Comparison of ENCODE assay signal across 19 mouse cellular contexts in genomic region chr6:87886721-87887120, GRCm38 (mm10). TPM values are rescaled to one million over a fixed set of nuclear protein-coding genes. Genes with fewer than 3 reads are reported as not detected.
A peak's percentile ranks its signal among the peaks of the same experiment; 100 is the strongest.
DNase-seq lines count a peak whose midpoint lies in the region; ATAC-seq and TF ChIP-seq lines count a peak whose summit lies in the region.
"Had no signal": no experiment of that assay in that cellular context is flagged by ENCODE, and none has a peak within 500 bp of the region (broad histone marks: within the 10 kb centered on the region; RNA-seq: fewer than 3 reads in every experiment).

No protein-coding gene starts in this region.

- H3K9ac ChIP-seq in liver, adult 2 months (ENCODE audit: low read depth, low read length): no peak overlapping the region; the same call in 1 of the 2 replicates
- no peak overlapping the region for H3K9ac ChIP-seq in liver, embryonic 13.5 days
- no peak overlapping the region for H3K9ac ChIP-seq in stomach, embryonic 16.5 days (ENCODE audit: low read length)
- H3K9ac ChIP-seq: embryonic facial prominence, embryonic 12.5 days; forebrain, embryonic 13.5 days; heart, embryonic 15.5 days; limb, embryonic 15.5 days had no signal

- H3K4me2 ChIP-seq in liver, embryonic 13.5 days: peak overlapping the region; percentile 15; the same call in 1 of the 2 replicates
- H3K4me2 ChIP-seq in stomach, embryonic 16.5 days (ENCODE audit: low read depth, low read length): no peak overlapping the region
- H3K4me2 ChIP-seq: midbrain, embryonic 11.5 days had no signal

- H3K4me1 ChIP-seq in liver, adult 2 months (ENCODE audit: control insufficient read depth, insufficient read depth, low read length): peaks cover 11% of the 10 kb centered on the region
- H3K4me1 ChIP-seq in liver, embryonic 13.5 days (replicated peaks): peaks cover 27% of the 10 kb centered on the region
- peaks cover 9% of the 10 kb centered on the region for H3K4me1 ChIP-seq in stomach, embryonic 16.5 days (ENCODE audit: control insufficient read depth, insufficient read depth, low read length)

- H3K36me3 ChIP-seq in liver, adult 2 months (ENCODE audit: control insufficient read depth, insufficient read depth, low read length): peaks cover 14% of the 10 kb centered on the region
- peaks cover 31% of the 10 kb centered on the region for H3K36me3 ChIP-seq in liver, embryonic 13.5 days
- H3K36me3 ChIP-seq in stomach, embryonic 16.5 days (ENCODE audit: control insufficient read depth, insufficient read depth, low read length): peaks cover 17% of the 10 kb centered on the region; the same call in 1 of the 2 replicates

- 22% methylated on average over 1 of the region's 1 CpGs for WGBS in liver, adult 2 months
- WGBS in liver, embryonic 13.5 days (ENCODE audit: insufficient replicate concordance): 74% methylated on average over 1 of the region's 1 CpGs
- 47% methylated on average over 1 of the region's 1 CpGs for WGBS in stomach, embryonic 16.5 days

- H3K79me2 ChIP-seq in liver, adult 2 months (ENCODE audit: control insufficient read depth, insufficient read depth, low read length): peaks cover 9% of the 10 kb centered on the region; the same call in 1 of the 2 replicates

- no peak for TF ChIP-seq POLR2A in liver, adult 2 months (IDR thresholded peaks at IDR 0.05; ENCODE audit: extremely low read depth, insufficient read depth, low read length)

- TF ChIP-seq CTCF in liver, adult 2 months (IDR thresholded peaks at IDR 0.05; ENCODE audit: low read depth, low read length): no peak

- peak overlapping the region; percentile 77 for H3K27ac ChIP-seq in liver, adult 2 months (replicated peaks; ENCODE audit: insufficient read depth, low read depth, low read length)
- H3K27ac ChIP-seq in liver, embryonic 13.5 days: peak overlapping the region; percentile 63
- H3K27ac ChIP-seq in stomach, embryonic 16.5 days (ENCODE audit: low read length): 0 out of 2 replicates have a peak overlapping the region, but pooled peaks have one; percentile 4
- H3K27ac ChIP-seq: embryonic facial prominence, embryonic 12.5 days; forebrain, embryonic 13.5 days; limb, embryonic 15.5 days had no signal

- H3K4me3 ChIP-seq in liver, adult 2 months (ENCODE audit: insufficient read depth, low read depth, low read length): no peak overlapping the region
- H3K4me3 ChIP-seq in liver, embryonic 13.5 days (replicated peaks): no peak overlapping the region
- no peak overlapping the region for H3K4me3 ChIP-seq in stomach, embryonic 16.5 days (replicated peaks; ENCODE audit: low read length)
- H3K4me3 ChIP-seq: heart, adult 2 months had no signal

- H3K27me3 ChIP-seq in liver, adult 2 months (ENCODE audit: control insufficient read depth, insufficient read depth, low read length): no peaks in the 10 kb centered on the region
- H3K27me3 ChIP-seq in liver, embryonic 13.5 days: no peaks in the 10 kb centered on the region
- H3K27me3 ChIP-seq in stomach, embryonic 16.5 days (ENCODE audit: control insufficient read depth, insufficient read depth, low read length): no peaks in the 10 kb centered on the region
- H3K27me3 ChIP-seq: embryonic facial prominence, embryonic 12.5 days; forebrain, embryonic 13.5 days; heart, embryonic 15.5 days; limb, embryonic 15.5 days had no signal

- H3K9me3 ChIP-seq in liver, embryonic 13.5 days (replicated peaks): no peaks in the 10 kb centered on the region
- H3K9me3 ChIP-seq in stomach, embryonic 16.5 days (replicated peaks; ENCODE audit: control insufficient read depth, low read length): no peaks in the 10 kb centered on the region
- H3K9me3 ChIP-seq: embryonic facial prominence, embryonic 12.5 days; forebrain, embryonic 13.5 days; heart, embryonic 15.5 days; limb, embryonic 15.5 days had no signal

- peak; percentile 94 for DNase-seq in liver, adult 2 months (ENCODE audit: extremely low read depth, low read depth, low spot score)
- DNase-seq in liver (no peak), adipocyte (ENCODE audit: low spot score) (peak; percentile 55)
- DNase-seq in liver, embryonic 13.5 days: no peak
- DNase-seq in right cerebral cortex, postnatal 14 days: no peak
- no peak for DNase-seq in thymus, adult 18-20 months
- DNase-seq: adrenal gland, adult 8-10 months; cerebellum, postnatal 10 days; gastrocnemius, postnatal 14 days; heart, adult 2 months; kidney, postnatal 10 days; right cerebral cortex, postnatal 4 days; thymus, adult 2 months had no signal

- no peak for ATAC-seq in liver, embryonic 13.5 days (ENCODE audit: low read depth)
- ATAC-seq in stomach, embryonic 16.5 days (ENCODE audit: insufficient read depth, low FRiP score): no peak

RNA-seq across cellular contexts. Expression of gene Copg1, which starts 0.9 kb away (rescaled TPM):
- total RNA-seq in liver, adult 2 months (2014; rRNA removed): 41.1 and 57.2 TPM in 2 replicates
- 19.5 and 21.5 TPM in 2 replicates for polyA plus RNA-seq in liver, adult 2 months (2012; rRNA removed)
- polyA plus RNA-seq in liver, embryonic 13.5 days (2015; fragmentation: Nextera tagmentation; extraction: Ambion mirVana): 56.9 and 66.9 TPM in 2 replicates
- 171 and 182 TPM in 2 replicates for polyA plus RNA-seq in stomach, embryonic 16.5 days (2015; fragmentation: Nextera tagmentation; extraction: Ambion mirVana)

RNA-seq across cellular contexts. Expression of gene Hmces, which starts 27.0 kb away (rescaled TPM):
- 6.5 and 7.9 TPM in 2 replicates for total RNA-seq in liver, adult 2 months (2014; rRNA removed)
- 6.3 and 9.6 TPM in 2 replicates for polyA plus RNA-seq in liver, adult 2 months (2012; rRNA removed)
- polyA plus RNA-seq in liver, embryonic 13.5 days (2015; fragmentation: Nextera tagmentation; extraction: Ambion mirVana): 23.1 and 24.9 TPM in 2 replicates
- 36.2 and 38.4 TPM in 2 replicates for polyA plus RNA-seq in stomach, embryonic 16.5 days (2015; fragmentation: Nextera tagmentation; extraction: Ambion mirVana)

RNA-seq across cellular contexts. Expression of gene Cnbp, which starts 35.8 kb away (rescaled TPM):
- total RNA-seq in liver, adult 2 months (2014; rRNA removed): 271 and 286 TPM in 2 replicates
- 165 and 177 TPM in 2 replicates for polyA plus RNA-seq in liver, adult 2 months (2012; rRNA removed)
- polyA plus RNA-seq in liver, embryonic 13.5 days (2015; fragmentation: Nextera tagmentation; extraction: Ambion mirVana): 786 and 880 TPM in 2 replicates
- 937 and 1,037 TPM in 2 replicates for polyA plus RNA-seq in stomach, embryonic 16.5 days (2015; fragmentation: Nextera tagmentation; extraction: Ambion mirVana)

RNA-seq across cellular contexts. Expression of gene Isy1, which starts 48.1 kb away (rescaled TPM):
- total RNA-seq in liver, adult 2 months (2014; rRNA removed): 18.6 and 22.8 TPM in 2 replicates
- polyA plus RNA-seq in liver, adult 2 months (2012; rRNA removed): 5.6 and 6.8 TPM in 2 replicates
- polyA plus RNA-seq in liver, embryonic 13.5 days (2015; fragmentation: Nextera tagmentation; extraction: Ambion mirVana): 51.5 and 63.6 TPM in 2 replicates
- 40.1 and 48.1 TPM in 2 replicates for polyA plus RNA-seq in stomach, embryonic 16.5 days (2015; fragmentation: Nextera tagmentation; extraction: Ambion mirVana)

RNA-seq across cellular contexts. Expression of gene Gm45140, which starts 51.1 kb away (rescaled TPM):
- total RNA-seq in liver, adult 2 months (2014; rRNA removed): 1.0 and 1.1 TPM in 2 replicates
- 0.51 and 0.98 TPM in 2 replicates for polyA plus RNA-seq in liver, adult 2 months (2012; rRNA removed)
- polyA plus RNA-seq in liver, embryonic 13.5 days (2015; fragmentation: Nextera tagmentation; extraction: Ambion mirVana): 3.5 and 5.8 TPM in 2 replicates
- 3.0 and 6.1 TPM in 2 replicates for polyA plus RNA-seq in stomach, embryonic 16.5 days (2015; fragmentation: Nextera tagmentation; extraction: Ambion mirVana)

Comparison
In these comparisons a context has a peak if more than half of its experiments do, and no peak if none do; other contexts are left out.
1. DNase-seq: peak in liver, adult 2 months (single experiment) and adipocyte (single experiment); none in liver (single experiment), liver, embryonic 13.5 days (single experiment), right cerebral cortex, postnatal 14 days (single experiment) and thymus, adult 18-20 months (0 of 2).
2. H3K27ac ChIP-seq: peak in every context shown above with its lines; median percentile 77 in liver, adult 2 months; 63 in liver, embryonic 13.5 days; 4 in stomach, embryonic 16.5 days.